In the genomic region with DNA sequence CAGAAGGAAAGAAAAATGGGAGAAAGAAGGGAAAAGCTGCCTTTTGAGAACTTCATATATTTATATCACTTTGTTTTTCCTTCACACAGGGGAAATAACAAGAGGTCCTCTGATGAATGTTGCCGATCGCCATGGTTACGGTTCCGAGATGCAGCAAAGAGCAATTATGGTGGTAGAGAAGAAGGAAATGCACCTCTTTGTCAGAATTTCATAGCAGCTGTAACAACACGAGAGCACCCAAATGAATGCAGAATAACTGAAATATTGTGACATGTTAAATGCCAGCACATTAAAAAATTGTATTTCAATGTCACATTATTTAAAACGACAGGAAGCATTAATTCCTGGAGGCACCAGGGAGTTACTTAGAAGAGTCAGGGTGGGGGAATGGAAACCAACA, we compare ENCODE assay signal across 15 mouse cellular contexts.
DNase-seq lines count a peak whose midpoint lies in the region; ATAC-seq lines count a peak whose summit lies in the region.
"Had no signal": no experiment of that assay in that cellular context is flagged by ENCODE, and none has a peak within 500 bp of the region (broad histone marks: within the 10 kb centered on the region; RNA-seq: fewer than 3 reads in every experiment).

No protein-coding gene starts in this region.

- intact Hi-C loops in heart, postnatal 36 days (cut with DNase I) = no loop called here

- no peak overlapping the region for H3K9ac ChIP-seq in heart, embryonic 11.5 days (ENCODE audit: low read depth, low read length)
- H3K9ac ChIP-seq: forebrain, embryonic 12.5 days; lung, embryonic 14.5 days had no signal

- no peaks in the 10 kb centered on the region for H3K27me3 ChIP-seq in heart, embryonic 11.5 days (ENCODE audit: control insufficient read depth, insufficient read depth, low read length)
- H3K27me3 ChIP-seq: forebrain, embryonic 12.5 days had no signal

- no peak for ATAC-seq in heart, embryonic 11.5 days (replicated peaks; ENCODE audit: insufficient number of reproducible peaks, low FRiP score, low TSS enrichment)

- no peaks in the 10 kb centered on the region for H3K36me3 ChIP-seq in heart, embryonic 11.5 days (ENCODE audit: control insufficient read depth, insufficient read depth, low read length)
- H3K36me3 ChIP-seq: forebrain, embryonic 12.5 days had no signal

- no peak overlapping the region for H3K4me3 ChIP-seq in heart, embryonic 11.5 days (ENCODE audit: low read depth, low read length)
- H3K4me3 ChIP-seq: forebrain, embryonic 12.5 days had no signal

- WGBS in heart, embryonic 11.5 days (ENCODE audit: insufficient replicate concordance) = 84% methylated on average over 6 of the region's 6 CpGs

- H3K9me3 ChIP-seq in heart, embryonic 11.5 days (replicated peaks; ENCODE audit: control insufficient read depth, low read length) = no peaks in the 10 kb centered on the region
- H3K9me3 ChIP-seq: forebrain, embryonic 12.5 days had no signal

- no peak overlapping the region for H3K4me2 ChIP-seq in heart, embryonic 11.5 days
- H3K4me2 ChIP-seq: forebrain, embryonic 12.5 days; lung, embryonic 14.5 days had no signal

- no peak overlapping the region for H3K27ac ChIP-seq in heart, embryonic 11.5 days (ENCODE audit: low read depth, low read length)
- H3K27ac ChIP-seq: forebrain, embryonic 12.5 days; macrophage; stomach, postnatal 0 days had no signal

- no peaks in the 10 kb centered on the region; the same call in 1 of the 2 replicates for H3K4me1 ChIP-seq in heart, embryonic 11.5 days (ENCODE audit: control insufficient read depth, insufficient read depth, low read length)
- H3K4me1 ChIP-seq: forebrain, embryonic 12.5 days had no signal

- peak; percentile 20 for DNase-seq in embryo, embryonic 10.5 days (ENCODE audit: low spot score)
- no peak for DNase-seq in embryo, embryonic 9.5 days (ENCODE audit: extremely low spot score)
- peak; percentile 7 for DNase-seq in kidney, adult 9 months
- DNase-seq in kidney, adult 18-20 months = no peak
- peak; percentile 35 to 39 for DNase-seq in right cerebral cortex, postnatal 10 days (ENCODE audit: low spot score in 2 of 2)
- no peak for DNase-seq in right cerebral cortex, postnatal 25 days
- no peak for DNase-seq in heart, postnatal 36 days
- DNase-seq: adrenal gland, postnatal 36 days; cerebellum, postnatal 25 days; lung, embryonic 14.5 days; thymus, postnatal 25 days had no signal

Comparison
In these comparisons a context has a peak if more than half of its experiments do, and no peak if none do; other contexts are left out.
1. DNase-seq: peak in embryo, embryonic 10.5 days (single experiment), kidney, adult 9 months (single experiment) and right cerebral cortex, postnatal 10 days (2 of 2); none in embryo, embryonic 9.5 days (single experiment), kidney, adult 18-20 months (single experiment), right cerebral cortex, postnatal 25 days (single experiment) and heart, postnatal 36 days (0 of 2).